Mouse (Mus musculus): Measurements from ENCODE around the gene Sct. TPM values are rescaled to one million over a fixed set of nuclear protein-coding genes. Genes with fewer than 3 reads are reported as not detected.

Gene Sct
- total and polyA plus RNA-seq, 2 experiments from 2014 or later = 3.9 TPM; not detected in 1

DNA sequence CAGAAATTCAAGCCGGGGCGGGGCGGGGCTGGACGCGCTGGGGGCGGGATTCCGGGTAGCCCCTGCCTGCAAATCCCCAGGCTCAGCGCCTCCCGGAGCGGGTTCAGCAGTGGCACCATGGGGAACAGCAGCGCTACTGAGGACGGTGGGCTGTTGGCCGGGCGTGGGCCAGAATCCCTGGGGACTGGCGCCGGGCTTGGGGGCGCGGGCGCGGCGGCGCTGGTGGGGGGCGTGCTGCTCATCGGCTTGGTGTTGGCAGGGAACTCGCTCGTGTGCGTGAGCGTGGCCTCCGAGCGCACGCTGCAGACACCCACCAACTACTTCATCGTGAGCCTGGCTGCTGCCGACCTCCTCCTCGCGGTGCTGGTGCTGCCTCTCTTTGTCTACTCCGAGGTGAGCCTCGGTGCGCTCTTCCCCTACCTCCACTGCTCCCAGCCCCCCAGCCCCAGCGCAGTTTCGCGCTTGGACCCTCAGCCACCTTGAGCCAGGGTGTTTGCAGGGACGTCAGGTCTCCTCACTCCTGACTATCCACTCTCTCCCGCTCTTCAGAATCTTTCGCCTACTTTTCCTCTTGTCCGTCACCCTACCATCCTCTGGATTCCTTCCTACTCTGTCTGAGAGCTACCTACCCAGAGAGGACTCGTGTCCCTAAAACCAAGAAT is 13.1 kb upstream of the Sct start, which contains the start of gene Drd4:
Drd4 (plus strand) TSS at position 86 of the 662 bp plus-strand sequence.
- Histone ChIP-seq H3K4me2 (ENCODE audit: low read depth) (peak within 1 kb of the TSS; percentile 96), H3K4me3 (ENCODE audit: low read depth, low read length) (peak within 1 kb of the TSS; percentile 50), H3K27ac (ENCODE audit: low read depth, low read length) (no peak within 1 kb of the TSS), H3K9me3 (ENCODE audit: low read length) (no peaks in the 10 kb centered on the region), H3K9ac (peak within 1 kb of the TSS; percentile 64), H3K36me3 (ENCODE audit: insufficient read depth) (peaks cover 4% of the 10 kb centered on the region), H3K4me1 (ENCODE audit: insufficient read depth) (peaks cover 6% of the 10 kb centered on the region; the same call in 1 of the 2 replicates), H3K27me3 (ENCODE audit: insufficient read depth, low read length) (peaks cover 32% of the 10 kb centered on the region)
- no peak for TF ChIP-seq CTCF (IDR thresholded peaks at IDR 0.05; ENCODE audit: low read depth)
- ATAC-seq (peak; percentile 72), DNase-seq (peak; percentile 72)
- 3% methylated on average over 45 of the region's 46 CpGs for WGBS

DNA sequence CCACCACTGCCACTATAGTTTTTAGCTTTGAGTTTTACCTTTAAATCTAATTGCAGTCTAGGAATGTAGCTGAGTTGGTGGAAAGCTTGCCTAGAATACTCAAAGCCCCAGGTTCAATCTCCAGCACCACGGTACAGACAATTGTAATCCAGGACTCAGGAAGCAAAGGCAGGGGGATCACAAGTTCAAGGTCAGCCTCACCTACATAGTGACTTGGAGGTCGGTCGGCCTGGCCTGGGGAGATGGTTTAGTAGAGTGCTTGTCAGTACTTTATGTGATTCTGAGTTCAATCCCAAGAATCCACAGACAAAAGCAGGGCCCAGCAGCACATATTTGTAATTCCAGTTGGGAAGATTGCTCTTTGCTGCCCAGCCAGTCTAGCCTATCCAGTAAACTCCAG is 9.1 kb upstream of the Sct start:
- no peak for TF ChIP-seq CTCF (IDR thresholded peaks at IDR 0.05; ENCODE audit: low read depth)
- Histone ChIP-seq H3K36me3 (ENCODE audit: insufficient read depth) (no peaks in the 10 kb centered on the region), H3K27ac (ENCODE audit: low read depth, low read length) (no peak overlapping the region), H3K4me2 (ENCODE audit: low read depth) (no peak overlapping the region), H3K4me1 (ENCODE audit: insufficient read depth) (0 out of 2 replicates have a peak, but pooled peaks cover 3% of the 10 kb centered on the region), H3K4me3 (ENCODE audit: low read depth, low read length) (no peak overlapping the region), H3K9ac (no peak overlapping the region), H3K27me3 (ENCODE audit: insufficient read depth, low read length) (peaks cover 9% of the 10 kb centered on the region), H3K9me3 (ENCODE audit: low read length) (no peaks in the 10 kb centered on the region)
- ATAC-seq = no peak
- WGBS = 86% methylated on average over 3 of the region's 3 CpGs
- no peak for DNase-seq

DNA sequence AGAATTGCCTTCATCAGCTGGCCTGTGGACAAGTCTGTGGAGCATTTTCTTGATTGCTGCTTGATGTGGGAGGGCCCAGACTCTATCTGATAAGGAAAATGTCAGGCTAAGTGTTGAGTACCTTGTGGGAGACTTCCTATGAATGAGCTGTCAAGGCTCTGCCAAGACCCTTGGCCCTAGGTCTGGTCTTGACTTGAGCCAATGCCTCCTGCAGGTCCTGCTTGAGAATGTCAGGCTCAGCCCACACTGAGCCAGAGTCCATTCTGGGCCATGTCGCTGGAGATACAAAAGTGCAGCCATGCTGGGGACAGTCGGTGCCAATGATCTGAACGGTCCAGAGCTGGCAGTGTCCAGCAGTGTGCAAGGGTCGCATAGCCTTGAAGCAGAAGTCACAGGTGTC is 3.8 kb upstream of the Sct start:
- H3K4me3 ChIP-seq (ENCODE audit: low read depth, low read length) = no peak overlapping the region
- H3K4me1 ChIP-seq (ENCODE audit: insufficient read depth) = no peaks in the 10 kb centered on the region; the same call in 1 of the 2 replicates
- WGBS = 84% methylated on average over 4 of the region's 4 CpGs
- H3K9ac ChIP-seq = no peak overlapping the region
- TF ChIP-seq CTCF (IDR thresholded peaks at IDR 0.05; ENCODE audit: low read depth) = no peak
- no peak overlapping the region for H3K4me2 ChIP-seq (ENCODE audit: low read depth)
- no peak for ATAC-seq
- H3K27me3 ChIP-seq (ENCODE audit: insufficient read depth, low read length) = no peaks in the 10 kb centered on the region
- no peaks in the 10 kb centered on the region for H3K36me3 ChIP-seq (ENCODE audit: insufficient read depth)
- H3K27ac ChIP-seq (ENCODE audit: low read depth, low read length) = no peak overlapping the region
- DNase-seq = no peak
- no peaks in the 10 kb centered on the region for H3K9me3 ChIP-seq (ENCODE audit: low read length)

DNA sequence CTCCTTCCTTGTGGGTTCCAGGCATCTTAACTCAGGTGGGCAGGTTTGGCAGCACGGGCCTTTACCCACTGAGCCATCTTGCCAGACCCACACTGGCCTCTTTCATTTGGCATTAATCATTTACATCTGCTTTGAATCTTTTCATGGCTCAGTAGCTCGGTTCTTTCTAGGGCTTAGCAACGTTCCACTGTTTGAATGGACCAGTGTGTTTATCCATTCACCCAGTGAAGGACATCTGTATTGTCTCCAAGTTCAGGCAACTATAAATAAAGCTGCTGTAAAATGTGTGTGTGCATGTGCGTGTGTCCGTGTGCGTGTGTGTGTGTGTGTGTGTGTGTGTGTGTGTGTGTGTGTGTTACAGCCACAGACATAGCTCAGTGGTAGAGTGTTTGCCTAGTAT is 2.5 kb upstream of the Sct start:
- Histone ChIP-seq H3K27ac (ENCODE audit: low read depth, low read length) (no peak overlapping the region), H3K36me3 (ENCODE audit: insufficient read depth) (no peaks in the 10 kb centered on the region), H3K4me3 (ENCODE audit: low read depth, low read length) (no peak overlapping the region), H3K4me2 (ENCODE audit: low read depth) (no peak overlapping the region), H3K27me3 (ENCODE audit: insufficient read depth, low read length) (no peaks in the 10 kb centered on the region), H3K9me3 (ENCODE audit: low read length) (no peaks in the 10 kb centered on the region), H3K4me1 (ENCODE audit: insufficient read depth) (no peaks in the 10 kb centered on the region; the same call in 1 of the 2 replicates), H3K9ac (no peak overlapping the region)
- DNase-seq = no peak
- WGBS = 18% methylated on average over 6 of the region's 6 CpGs
- no peak for TF ChIP-seq CTCF (IDR thresholded peaks at IDR 0.05; ENCODE audit: low read depth)
- ATAC-seq = peak; percentile 44; the same call in 1 of the 2 replicates

DNA sequence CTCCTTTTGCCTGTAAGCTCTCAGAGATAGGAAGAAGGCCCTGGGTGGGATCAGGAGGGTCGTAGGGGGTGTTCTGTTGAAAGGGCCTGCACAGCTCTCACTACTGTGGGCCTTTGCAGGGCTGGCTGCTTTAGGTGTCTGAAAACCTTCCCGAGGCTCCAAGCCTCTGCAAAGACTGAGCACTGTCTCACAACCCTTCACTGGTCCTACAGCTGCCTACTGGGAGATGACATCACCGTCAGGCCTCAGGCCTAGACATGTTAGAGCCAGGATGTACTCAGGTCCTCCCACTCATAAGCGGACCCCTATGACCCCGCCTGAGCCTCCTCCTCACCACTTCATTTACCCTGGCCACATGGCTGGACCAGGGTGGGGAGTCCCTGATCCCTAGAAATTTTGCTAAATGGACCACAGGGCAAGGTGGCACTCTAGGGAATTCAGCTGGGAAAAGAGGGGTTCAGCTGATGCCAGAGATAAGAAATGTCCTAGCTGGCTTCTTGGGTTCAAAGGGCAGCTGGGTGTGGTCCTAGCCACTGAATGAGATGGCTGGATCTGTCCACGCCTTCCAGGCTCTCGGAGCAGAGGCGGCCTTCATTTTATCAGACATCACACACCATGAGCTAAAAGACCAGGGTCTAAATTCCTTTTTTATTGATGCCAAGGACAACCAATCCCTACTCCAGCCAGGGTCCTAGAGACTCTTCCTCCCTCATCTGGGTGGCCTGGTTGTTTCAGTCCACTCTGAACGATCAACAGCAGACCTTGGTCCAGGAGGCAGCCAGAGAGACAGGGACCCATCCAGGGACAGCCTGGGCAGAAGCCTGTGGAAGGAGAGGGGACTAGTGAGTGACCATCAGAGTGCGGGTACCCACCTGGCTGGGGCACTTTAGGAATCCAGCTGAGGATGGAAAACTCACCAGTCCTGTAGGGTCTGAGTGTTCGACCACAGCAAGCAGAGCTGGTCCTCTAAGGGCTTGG is 943 bp downstream of the Sct start:
- Histone ChIP-seq H3K4me2 (ENCODE audit: low read depth) (peak overlapping the region; percentile 99; the same call in 1 of the 2 replicates), H3K27me3 (ENCODE audit: insufficient read depth, low read length) (no peaks in the 10 kb centered on the region)
- no peak for TF ChIP-seq CTCF (IDR thresholded peaks at IDR 0.05; ENCODE audit: low read depth)

DNA sequence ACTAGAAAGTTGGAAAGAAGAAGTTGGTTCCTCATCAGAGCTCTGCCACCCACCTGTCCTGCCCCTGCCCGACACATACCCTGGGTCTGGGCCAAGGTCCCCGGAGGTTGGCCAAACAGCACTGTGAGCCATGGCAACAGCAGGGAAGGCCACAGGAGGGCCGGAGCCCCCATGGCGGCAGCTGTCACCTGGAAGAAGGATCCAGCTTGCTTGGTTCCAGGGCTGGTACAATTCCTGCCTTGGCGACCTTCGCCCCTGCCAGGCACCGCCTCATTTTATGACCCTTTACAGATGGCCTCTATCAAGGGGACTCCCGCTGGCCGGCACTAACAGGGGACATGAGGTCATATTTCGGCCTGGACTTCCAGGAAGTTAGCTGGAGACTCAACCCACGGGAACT is 2.4 kb downstream of the Sct start, which contains the start of gene Cdhr5:
Cdhr5 (minus strand) TSS at position 241 of the 400 bp plus-strand sequence.
- no peak for TF ChIP-seq CTCF (IDR thresholded peaks at IDR 0.05; ENCODE audit: low read depth)

More for the DNA sequence above, 943 bp downstream of the Sct start:
- no peak for ATAC-seq
- Histone ChIP-seq H3K27ac (ENCODE audit: low read depth, low read length) (no peak overlapping the region), H3K36me3 (ENCODE audit: insufficient read depth) (no peaks in the 10 kb centered on the region), H3K9ac (no peak overlapping the region), H3K4me3 (ENCODE audit: low read depth, low read length) (no peak overlapping the region), H3K9me3 (ENCODE audit: low read length) (no peaks in the 10 kb centered on the region), H3K4me1 (ENCODE audit: insufficient read depth) (no peaks in the 10 kb centered on the region; the same call in 1 of the 2 replicates)
- no peak for DNase-seq
- WGBS = 86% methylated on average over 11 of the region's 11 CpGs

More for the DNA sequence above, 2.4 kb downstream of the Sct start, which contains the start of gene Cdhr5:
- ATAC-seq = no peak
- Histone ChIP-seq H3K4me1 (ENCODE audit: insufficient read depth) (no peaks in the 10 kb centered on the region; the same call in 1 of the 2 replicates), H3K27me3 (ENCODE audit: insufficient read depth, low read length) (no peaks in the 10 kb centered on the region), H3K27ac (ENCODE audit: low read depth, low read length) (no peak within 1 kb of the TSS), H3K4me2 (ENCODE audit: low read depth) (no peak within 1 kb of the TSS), H3K9ac (no peak within 1 kb of the TSS), H3K36me3 (ENCODE audit: insufficient read depth) (no peaks in the 10 kb centered on the region), H3K9me3 (ENCODE audit: low read length) (no peaks in the 10 kb centered on the region), H3K4me3 (ENCODE audit: low read depth, low read length) (no peak within 1 kb of the TSS)
- no peak for DNase-seq
- 79% methylated on average over 11 of the region's 11 CpGs for WGBS
